Mouse (Mus musculus) CH12.LX (cell line): ENCODE results near the gene Cmip. TPM values are rescaled to one million over a fixed set of nuclear protein-coding genes. Genes with fewer than 3 reads are reported as not detected.

Experiments
- DNase-seq: peaks from one replicate; pipeline ENCODE4 v3.0.0-alpha.2; 2013; ENCODE audit errors: extremely low read depth
- H3K27ac ChIP-seq: 2 replicates; pipeline ENCODE4 v1.5.1; 2012; ENCODE audit warnings: low read depth, mild to moderate bottlenecking, control low read depth, moderate library complexity; ENCODE audit not compliant: insufficient read depth
- H3K27me3 ChIP-seq: replicated peaks from 2 replicates; pipeline ENCODE3; 2012; ENCODE audit warnings: inconsistent platforms
- H3K36me3 ChIP-seq, 2 experiments: replicated peaks in 1 of 2; 2 replicates each; pipeline versions ENCODE3 to v1.6.1; 2012; ENCODE audit warnings: inconsistent platforms in 1 of 2, low read length in 1 of 2, mild to moderate bottlenecking in 1 of 2, mixed read lengths in 1 of 2, moderate library complexity in 1 of 2; ENCODE audit not compliant: control insufficient read depth in 1 of 2, insufficient read depth in 1 of 2
- H3K4me1 ChIP-seq, 2 experiments: 2 replicates each; pipeline ENCODE4 v1.6.1; 2012; ENCODE audit warnings: inconsistent platforms in 1 of 2, moderate library complexity in 1 of 2; ENCODE audit not compliant: insufficient read depth in 2 of 2, control insufficient read depth in 1 of 2
- H3K4me2 ChIP-seq: 2 replicates; pipeline ENCODE4 v1.6.1; 2012; ENCODE audit warnings: low read depth, mild to moderate bottlenecking, control low read depth; ENCODE audit not compliant: poor library complexity, insufficient read depth, severe bottlenecking
- H3K4me3 ChIP-seq, 3 experiments: fragments of 150-350 bp in 1 of 3; sonication (generic) in 1 of 3; replicated peaks in 1 of 3; 2 replicates each; pipeline versions ENCODE3 to v1.5.1; 2011 to 2012; ENCODE audit warnings: low read depth in 2 of 3, low read length in 2 of 3, mild to moderate bottlenecking in 2 of 3, moderate library complexity in 2 of 3, control low read depth in 1 of 3, improper control_type of control experiment in 1 of 3, inconsistent platforms in 1 of 3, mixed read lengths in 1 of 3; ENCODE audit not compliant: poor library complexity in 1 of 3
- H3K79me2 ChIP-seq: replicated peaks from 2 replicates; pipeline ENCODE4 v1.6.1; 2012; ENCODE audit warnings: mild to moderate bottlenecking, moderate library complexity; ENCODE audit not compliant: control insufficient read depth, poor library complexity, insufficient read depth, severe bottlenecking; ENCODE audit errors: extremely low read depth
- H3K9ac ChIP-seq: 2 replicates; pipeline ENCODE4 v1.6.1; 2012; ENCODE audit warnings: low read depth, mild to moderate bottlenecking, control low read depth, moderate library complexity; ENCODE audit not compliant: insufficient read depth
- H3K9me3 ChIP-seq: replicated peaks from 2 replicates; pipeline ENCODE3; 2012; ENCODE audit warnings: low read length, inconsistent platforms, mixed read lengths
- BHLHE40 ChIP-seq: IDR thresholded peaks from 2 replicates; pipeline ENCODE4 v1.6.1; 2011; ENCODE audit warnings: mild to moderate bottlenecking, low read depth, low read length, improper control_type of control experiment
- CHD1 ChIP-seq: IDR thresholded peaks from 2 replicates; pipeline ENCODE4 v1.6.1; 2012; ENCODE audit warnings: low read depth, low read length, improper control_type of control experiment, inconsistent platforms
- CHD2 ChIP-seq: IDR thresholded peaks from 2 replicates; pipeline ENCODE4 v1.6.1; 2011; ENCODE audit warnings: low read length, improper control_type of control experiment
- CTCF ChIP-seq, 2 experiments: IDR thresholded peaks in 1 of 2; conservative IDR thresholded peaks in 1 of 2; 2 replicates each; pipeline ENCODE4 v1.5.1; 2011 to 2012; ENCODE audit warnings: low read depth in 2 of 2, low read length in 2 of 2, improper control_type of control experiment in 1 of 2, inconsistent platforms in 1 of 2, mild to moderate bottlenecking in 1 of 2, moderate library complexity in 1 of 2
- E2F4 ChIP-seq: IDR thresholded peaks from 2 replicates; pipeline ENCODE4 v1.6.1; 2011; ENCODE audit warnings: low read depth, low read length, improper control_type of control experiment; ENCODE audit not compliant: insufficient replicate concordance
- EP300 ChIP-seq: IDR thresholded peaks from 2 replicates; pipeline ENCODE4 v1.6.1; 2011; ENCODE audit warnings: low read length, improper control_type of control experiment
- GABPA ChIP-seq: IDR thresholded peaks from 2 replicates; pipeline ENCODE4 v1.6.1; 2012; ENCODE audit warnings: low read depth, low read length, improper control_type of control experiment, inconsistent platforms; ENCODE audit not compliant: insufficient replicate concordance
- HCFC1 ChIP-seq: IDR thresholded peaks from 2 replicates; pipeline ENCODE4 v1.6.1; 2012; ENCODE audit warnings: low read depth, mild to moderate bottlenecking, inconsistent platforms, low read length, improper control_type of control experiment
- IRF4 ChIP-seq: IDR thresholded peaks from 2 replicates; pipeline ENCODE4 v1.6.1; 2014; ENCODE audit warnings: low read depth, mild to moderate bottlenecking, inconsistent platforms, low read length, improper control_type of control experiment
- JUN ChIP-seq: IDR thresholded peaks from 2 replicates; pipeline ENCODE4 v1.6.1; 2011; ENCODE audit warnings: low read depth, mild to moderate bottlenecking, low read length, improper control_type of control experiment, moderate library complexity; ENCODE audit not compliant: insufficient read depth
- JUND ChIP-seq: conservative IDR thresholded peaks from 2 replicates; pipeline ENCODE4 v1.6.1; 2011; ENCODE audit warnings: low read depth, low read length, improper control_type of control experiment
- KAT2A ChIP-seq: IDR thresholded peaks from 2 replicates; pipeline ENCODE4 v1.6.1; 2012; ENCODE audit warnings: low read length, improper control_type of control experiment, inconsistent platforms; ENCODE audit not compliant: insufficient replicate concordance
- MAFK ChIP-seq: IDR thresholded peaks from 2 replicates; pipeline ENCODE4 v1.6.1; 2011; ENCODE audit warnings: low read length, improper control_type of control experiment; ENCODE audit not compliant: insufficient replicate concordance
- MAX ChIP-seq: IDR thresholded peaks from 2 replicates; pipeline ENCODE4 v1.6.1; 2011; ENCODE audit warnings: low read length, improper control_type of control experiment
- MAZ ChIP-seq: IDR thresholded peaks from 2 replicates; pipeline ENCODE4 v1.6.1; 2012; ENCODE audit warnings: low read depth, mild to moderate bottlenecking, inconsistent platforms, low read length, improper control_type of control experiment, moderate library complexity
- MEF2A ChIP-seq: IDR thresholded peaks from 2 replicates; pipeline ENCODE4 v1.6.1; 2014; ENCODE audit warnings: low read depth, mild to moderate bottlenecking, inconsistent platforms, low read length, improper control_type of control experiment, borderline replicate concordance
- MXI1 ChIP-seq: IDR thresholded peaks from 2 replicates; pipeline ENCODE4 v1.6.1; 2011; ENCODE audit warnings: mild to moderate bottlenecking, low read depth, low read length, improper control_type of control experiment
- MYC ChIP-seq: IDR thresholded peaks from 2 replicates; pipeline ENCODE4 v1.6.1; 2011; ENCODE audit warnings: low read depth, mild to moderate bottlenecking, improper control_type of control experiment, low read length
- NRF1 ChIP-seq: IDR thresholded peaks from 2 replicates; pipeline ENCODE4 v1.6.1; 2014; ENCODE audit warnings: low read depth, mild to moderate bottlenecking, inconsistent platforms, low read length, improper control_type of control experiment, moderate library complexity
- PAX5 ChIP-seq: IDR thresholded peaks from 2 replicates; pipeline ENCODE4 v1.6.1; 2012; ENCODE audit warnings: low read length, inconsistent platforms, mixed read lengths
- POLR2A ChIP-seq: IDR thresholded peaks from 2 replicates; pipeline ENCODE4 v1.6.1; 2011; ENCODE audit warnings: low read depth, mild to moderate bottlenecking, improper control_type of control experiment, low read length
- POLR2AphosphoS2 ChIP-seq: IDR thresholded peaks from 2 replicates; pipeline ENCODE4 v1.6.1; 2011; ENCODE audit warnings: low read depth, low read length, improper control_type of control experiment
- RAD21 ChIP-seq: IDR thresholded peaks from 2 replicates; pipeline ENCODE4 v1.6.1; 2011; ENCODE audit warnings: low read depth, mild to moderate bottlenecking, low read length, improper control_type of control experiment, moderate library complexity
- RCOR1 ChIP-seq: conservative IDR thresholded peaks from 2 replicates; pipeline ENCODE4 v1.6.1; 2012; ENCODE audit warnings: low read depth, mild to moderate bottlenecking, inconsistent platforms, low read length, improper control_type of control experiment
- SIN3A ChIP-seq: IDR thresholded peaks from 2 replicates; pipeline ENCODE4 v1.6.1; 2012; ENCODE audit warnings: low read length, improper control_type of control experiment, inconsistent platforms
- TBP ChIP-seq: conservative IDR thresholded peaks from 2 replicates; pipeline ENCODE4 v1.6.1; 2011; ENCODE audit warnings: low read depth, low read length, improper control_type of control experiment
- TCF12 ChIP-seq: IDR thresholded peaks from 2 replicates; pipeline ENCODE4 v1.6.1; 2014; ENCODE audit warnings: low read depth, mild to moderate bottlenecking, inconsistent platforms, low read length, improper control_type of control experiment
- UBTF ChIP-seq: IDR thresholded peaks from 2 replicates; pipeline ENCODE4 v1.6.1; 2012; ENCODE audit warnings: low read depth, mild to moderate bottlenecking, inconsistent platforms, low read length, improper control_type of control experiment, moderate library complexity
- ZC3H11A ChIP-seq: IDR thresholded peaks from 2 replicates; pipeline ENCODE4 v1.6.1; 2012; ENCODE audit warnings: low read depth, mild to moderate bottlenecking, inconsistent platforms, low read length, improper control_type of control experiment
- ZKSCAN1 ChIP-seq: IDR thresholded peaks from 2 replicates; pipeline ENCODE4 v1.6.1; 2012; ENCODE audit warnings: low read depth, inconsistent platforms, low read length, improper control_type of control experiment, borderline replicate concordance
- ZMIZ1 ChIP-seq: IDR thresholded peaks from 2 replicates; pipeline ENCODE4 v1.6.1; 2012; ENCODE audit warnings: low read depth, mild to moderate bottlenecking, inconsistent platforms, low read length, improper control_type of control experiment
- ZNF384 ChIP-seq: IDR thresholded peaks from 2 replicates; pipeline ENCODE4 v1.6.1; 2012; ENCODE audit warnings: low read depth, low read length, improper control_type of control experiment, inconsistent platforms
- dilution Hi-C: fragments of 300-500 bp; cut with MboI; formaldehyde crosslinking; loops from 2 replicates; pipeline ENCODE4 v1.14.3; 2020; ENCODE audit warnings: low sequenced_read_pairs; ENCODE audit not compliant: extremely low pct_unique_long_range_greater_than_20kb, extremely low pct_ligation_motif_present
- in situ Hi-C: fragments of 300-500 bp; cut with MboI; formaldehyde crosslinking; loops from 3 replicates; pipeline ENCODE4 v1.14.3; 2019; ENCODE audit warnings: low sequenced_read_pairs, low pct_ligation_motif_present, low pct_unique_long_range_greater_than_20kb, mixed read lengths
- polyA plus RNA-seq: library from polyadenylated mRNA; unstranded; fragments of >175 nt; gene quantifications from 2 replicates; pipeline ENCODE4 v1.2.1, GENCODE M21; 2012; ENCODE audit warnings: low read depth; ENCODE audit not compliant: insufficient read length
- total RNA-seq, 2 experiments: library from RNA; depleted of rRNA; stranded (reverse); fragments of 300-350 nt in 1 of 2; fragments of >200 nt in 1 of 2; gene quantifications; 2 replicates each; pipeline ENCODE4 v1.2.3; 2012 to 2014

The Cmip gene
- total and polyA plus RNA-seq, 3 experiments = 5.2 to 39.0 (median 16.5) TPM

GRCm38 (mm10) chr8:117471655-117472054, 214.8 kb downstream of the Cmip start:
- H3K27me3 ChIP-seq = no peaks in the 10 kb centered on the region
- no peak overlapping the region for H3K4me3 ChIP-seq
- TF ChIP-seq TCF12 = 0 out of 2 replicates have a peak, but pooled peaks have one; percentile 12
- TF ChIP-seq CHD2 = peak; percentile 16; the same call in 1 of the 2 replicates
- TF ChIP-seq CHD1 = 0 out of 2 replicates have a peak, but pooled peaks have one; percentile 44
- peak; percentile 91 for TF ChIP-seq ZNF384
- no peak for TF ChIP-seq PAX5
- no peak for TF ChIP-seq MAFK
- peaks cover 18 to 65% of the 10 kb centered on the region in 2 experiments for H3K4me1 ChIP-seq
- no peaks in the 10 kb centered on the region for H3K36me3 ChIP-seq
- dilution Hi-C loops = no loop called here
- peak overlapping the region; percentile 93 for H3K27ac ChIP-seq
- H3K9ac ChIP-seq = no peak overlapping the region; the same call in 1 of the 2 replicates
- in situ Hi-C loops = loop anchor here (5.0 to 10.0 kb wide), 4 partner anchors 84 to 477 kb away; partner anchors contain the start of gene Gcsh
- no peaks in the 10 kb centered on the region for H3K79me2 ChIP-seq
- H3K9me3 ChIP-seq = no peaks in the 10 kb centered on the region
- DNase-seq = no peak
- H3K4me2 ChIP-seq = peak overlapping the region; percentile 37

- DNase-seq = peak; percentile 95
- in situ Hi-C loops = loop anchor here (5.0 to 10.0 kb wide), 4 partner anchors 85 to 478 kb away; partner anchors contain the start of gene Gcsh
- no peak for TF ChIP-seq MAZ
- peak; percentile 42; the same call in 1 of the 2 replicates for TF ChIP-seq ZNF384
- no peak for TF ChIP-seq UBTF
- TF ChIP-seq JUND = peak; percentile 64
- TF ChIP-seq ZKSCAN1 = no peak
- TF ChIP-seq MAX = peak; percentile 90
- no peak for TF ChIP-seq NRF1
- peak; percentile 97 for TF ChIP-seq TCF12
- TF ChIP-seq CTCF (conservative IDR thresholded peaks at IDR 0.05 in 1 of 2, IDR thresholded peaks at IDR 0.05 in 1 of 2; ENCODE audit: low read depth in 2 of 2, low read length in 2 of 2) = no peak
- peak; percentile 68 for TF ChIP-seq MEF2A
- peak; percentile 78 for TF ChIP-seq CHD2
- no peak for TF ChIP-seq ZC3H11A
- peak; percentile 85 for TF ChIP-seq IRF4
- TF ChIP-seq RAD21 = no peak; the same call in 1 of the 2 replicates
- TF ChIP-seq ZMIZ1 = no peak
- TF ChIP-seq BHLHE40 = peak; percentile 84
- TF ChIP-seq POLR2AphosphoS2 = no peak
- no peak for TF ChIP-seq GABPA
- no peak; the same call in 1 of the 2 replicates for TF ChIP-seq RCOR1
- TF ChIP-seq SIN3A = peak; percentile 80; the same call in 1 of the 2 replicates
- TF ChIP-seq EP300 = peak; percentile 93
- peak; percentile 43; the same call in 1 of the 2 replicates for TF ChIP-seq POLR2A
- peak; percentile 74; the same call in 1 of the 2 replicates for TF ChIP-seq TBP
- TF ChIP-seq KAT2A = 0 out of 2 replicates have a peak, but pooled peaks have one; percentile 72
- peak; percentile 89 for TF ChIP-seq MXI1
- TF ChIP-seq HCFC1 = peak; percentile 40
- peak; percentile 53 for TF ChIP-seq JUN
- TF ChIP-seq PAX5 = no peak
- TF ChIP-seq MAFK = peak; percentile 52; the same call in 1 of the 2 replicates
- no peak for TF ChIP-seq E2F4
- peak; percentile 96 for TF ChIP-seq MYC
These were observed 215.5 kb downstream of the Cmip start for GRCm38 (mm10) chr8:117472332-117472731.

More at GRCm38 (mm10) chr8:117472332-117472731, 215.5 kb downstream of the Cmip start:
- no peaks in the 10 kb centered on the region for H3K36me3 ChIP-seq
- peak overlapping the region; percentile 37 for H3K4me2 ChIP-seq
- dilution Hi-C loops = no loop called here
- H3K27ac ChIP-seq = peak overlapping the region; percentile 93
- H3K4me3 ChIP-seq = no peak overlapping the region
- H3K4me1 ChIP-seq = peaks cover 20 to 71% of the 10 kb centered on the region in 2 experiments
- no peaks in the 10 kb centered on the region for H3K79me2 ChIP-seq
- H3K9me3 ChIP-seq = no peaks in the 10 kb centered on the region
- H3K9ac ChIP-seq = no peak overlapping the region
- no peaks in the 10 kb centered on the region for H3K27me3 ChIP-seq
